Mouse (Mus musculus) forebrain, embryonic 16.5 days (tissue): Measurements from ENCODE around the gene Prr22. TPM values are rescaled to one million over a fixed set of nuclear protein-coding genes. Genes with fewer than 3 reads are reported as not detected.
A peak's percentile ranks its signal among the peaks of the same experiment; 100 is the strongest.

Source experiments
- ATAC-seq: fragments of 200-750 bp; cut with Nextera tagmentation; 2 replicates; pipeline ENCODE4 v1.8.0; 2017; ENCODE audit warnings: mild to moderate bottlenecking, moderate library complexity
- H3K27ac ChIP-seq: fragments of 300-500 bp; sonication (generic); 2 replicates; pipeline ENCODE4 v1.5.1; 2014; ENCODE audit warnings: low read length, control low read depth
- H3K27me3 ChIP-seq: fragments of 300-500 bp; sonication (generic); replicated peaks from 2 replicates; pipeline ENCODE4 v1.6.1; 2014; ENCODE audit warnings: low read length; ENCODE audit not compliant: control insufficient read depth, insufficient read depth
- H3K36me3 ChIP-seq: fragments of 300-500 bp; sonication (generic); 2 replicates; pipeline ENCODE4 v1.6.1; 2014; ENCODE audit not compliant: control insufficient read depth, insufficient read depth
- H3K4me1 ChIP-seq: fragments of 300-500 bp; sonication (generic); replicated peaks from 2 replicates; pipeline ENCODE4 v1.6.1; 2014; ENCODE audit warnings: low read length; ENCODE audit not compliant: control insufficient read depth, insufficient read depth
- H3K4me2 ChIP-seq: fragments of 300-500 bp; sonication (generic); 2 replicates; pipeline ENCODE4 v1.6.1; 2014; ENCODE audit warnings: mild to moderate bottlenecking, low read length, control low read depth
- H3K4me3 ChIP-seq: fragments of 300-500 bp; sonication (generic); replicated peaks from 2 replicates; pipeline ENCODE4 v1.5.1; 2014; ENCODE audit warnings: mild to moderate bottlenecking, low read length, control low read depth
- H3K9ac ChIP-seq: fragments of 300-500 bp; sonication (generic); replicated peaks from 2 replicates; pipeline ENCODE4 v1.6.1; 2014; ENCODE audit warnings: low read depth, low read length, control low read depth
- H3K9me3 ChIP-seq: fragments of 300-500 bp; sonication (generic); 2 replicates; pipeline ENCODE4 v1.6.1; 2016; ENCODE audit warnings: low read length; ENCODE audit not compliant: control insufficient read depth
- WGBS: fragments of 180-500 bp; shearing (Covaris S2); extraction: QIAGEN DNeasy Blood & Tissue Kit; methylation state at CpG from one replicate; pipeline ENCODE4 v1.1.7; 2014; 5-methylcytosine and 5-hydroxymethylcytosine counted together
- polyA plus RNA-seq: library from polyadenylated mRNA; unstranded; fragments of >200 nt; fragmentation: Nextera tagmentation; extraction: Ambion mirVana; gene quantifications from 2 replicates; pipeline ENCODE4 v1.2.1, GENCODE M21; 2015

Prr22 gene
- polyA plus RNA-seq, 1 experiment from 2014 or later = 1.0 TPM

DNA sequence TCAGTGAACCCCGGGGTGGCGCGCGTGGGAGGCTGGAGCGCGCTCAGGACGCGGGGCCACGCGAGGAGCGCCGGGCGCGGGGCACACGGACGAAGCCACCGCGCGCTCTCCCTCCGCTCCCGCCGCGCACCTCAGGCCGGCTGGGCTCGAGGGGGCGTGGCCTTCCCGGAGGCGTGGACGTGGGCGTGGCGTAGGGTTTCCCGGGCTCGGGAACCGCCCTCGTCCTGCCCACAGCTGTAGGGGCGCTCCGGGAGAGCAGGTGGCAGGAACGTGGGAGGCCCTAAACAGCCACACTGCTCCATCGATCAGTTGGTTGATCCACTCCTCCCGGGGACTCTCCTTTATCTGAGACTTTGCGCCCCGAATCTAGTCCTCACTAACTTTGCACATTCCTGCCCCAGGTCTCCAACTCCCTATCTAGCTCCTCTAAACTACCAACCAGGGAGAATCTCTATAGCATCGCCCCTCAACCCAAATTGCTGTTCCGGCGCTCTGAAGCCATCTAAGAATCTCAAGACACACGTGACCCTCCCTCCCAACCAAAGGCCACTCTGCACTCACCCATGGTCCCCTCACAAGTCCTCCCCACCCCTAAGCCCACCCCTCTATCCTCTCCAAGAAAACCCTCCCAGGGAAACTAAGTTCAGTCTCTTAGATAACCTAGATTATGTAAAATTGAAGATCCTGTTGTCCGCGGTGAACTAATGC is 12.5 kb upstream of the Prr22 start, which contains the start of gene Nrtn:
Gene Nrtn (minus strand): TSS at position 115 of the 708 bp plus-strand sequence.
- H3K27me3 ChIP-seq = peaks cover 58% of the 10 kb centered on the region
- H3K4me3 ChIP-seq = peak within 1 kb of the TSS; percentile 42
- H3K9me3 ChIP-seq = no peaks in the 10 kb centered on the region
- H3K4me2 ChIP-seq = peak within 1 kb of the TSS; percentile 65
- peak; percentile 30 for ATAC-seq
- WGBS = under 1% methylated on average over 47 of the region's 48 CpGs
- H3K27ac ChIP-seq = no peak within 1 kb of the TSS
- no peaks in the 10 kb centered on the region for H3K36me3 ChIP-seq
- peak within 1 kb of the TSS; percentile 41; the same call in 1 of the 2 replicates for H3K9ac ChIP-seq
- H3K4me1 ChIP-seq = peaks cover 21% of the 10 kb centered on the region

DNA sequence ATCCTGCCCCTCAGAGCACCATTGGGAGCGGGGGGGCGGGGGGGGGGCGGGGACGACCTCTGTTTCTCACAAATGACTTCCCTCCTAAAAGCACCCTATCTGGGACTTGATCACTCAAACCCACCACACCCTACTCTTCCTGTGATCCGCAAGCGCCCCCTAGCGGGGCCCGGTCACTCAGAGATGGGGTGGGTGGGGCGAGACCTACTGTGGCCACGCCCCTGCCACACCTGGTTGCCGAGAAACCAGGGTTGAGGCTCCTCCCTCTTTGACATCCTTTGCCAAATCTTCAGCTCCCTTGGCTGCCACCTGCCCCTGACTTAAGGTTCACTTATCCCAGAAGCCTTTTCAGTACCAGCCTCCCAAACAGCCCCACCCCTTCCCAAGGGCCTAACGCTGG is 11.9 kb upstream of the Prr22 start:
- Histone ChIP-seq H3K9me3 (no peaks in the 10 kb centered on the region), H3K4me3 (no peak overlapping the region), H3K9ac (no peak overlapping the region), H3K4me2 (no peak overlapping the region), H3K27ac (no peak overlapping the region), H3K4me1 (peaks cover 26% of the 10 kb centered on the region), H3K27me3 (peaks cover 52% of the 10 kb centered on the region), H3K36me3 (no peaks in the 10 kb centered on the region)
- ATAC-seq = no peak
- 5% methylated on average over 11 of the region's 12 CpGs for WGBS

DNA sequence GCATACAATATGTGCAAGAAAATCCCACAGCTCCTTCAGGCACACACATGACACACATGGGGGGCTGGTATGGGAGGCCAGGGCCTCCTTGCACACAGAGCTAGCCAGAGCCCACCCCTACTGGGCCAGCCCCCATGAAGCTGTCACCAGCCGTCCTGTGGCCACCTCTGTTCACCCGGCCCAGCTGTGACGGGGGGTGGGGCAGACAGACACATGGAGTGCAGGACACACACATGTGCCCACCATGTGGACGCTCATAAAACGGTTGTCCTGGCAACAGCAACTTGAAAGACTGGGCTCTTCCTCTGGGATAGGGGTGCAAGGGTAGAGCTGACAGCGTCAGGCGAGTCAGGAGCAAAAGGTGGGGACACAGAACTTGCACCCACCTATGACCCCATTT is 10.8 kb upstream of the Prr22 start:
- H3K9me3 ChIP-seq = no peaks in the 10 kb centered on the region
- H3K4me2 ChIP-seq = no peak overlapping the region
- H3K9ac ChIP-seq = no peak overlapping the region
- no peak overlapping the region for H3K4me3 ChIP-seq
- no peak for ATAC-seq
- H3K27me3 ChIP-seq = peaks cover 42% of the 10 kb centered on the region
- H3K27ac ChIP-seq = no peak overlapping the region
- H3K4me1 ChIP-seq = peaks cover 32% of the 10 kb centered on the region
- no peaks in the 10 kb centered on the region for H3K36me3 ChIP-seq
- WGBS = 59% methylated on average over 7 of the region's 7 CpGs

DNA sequence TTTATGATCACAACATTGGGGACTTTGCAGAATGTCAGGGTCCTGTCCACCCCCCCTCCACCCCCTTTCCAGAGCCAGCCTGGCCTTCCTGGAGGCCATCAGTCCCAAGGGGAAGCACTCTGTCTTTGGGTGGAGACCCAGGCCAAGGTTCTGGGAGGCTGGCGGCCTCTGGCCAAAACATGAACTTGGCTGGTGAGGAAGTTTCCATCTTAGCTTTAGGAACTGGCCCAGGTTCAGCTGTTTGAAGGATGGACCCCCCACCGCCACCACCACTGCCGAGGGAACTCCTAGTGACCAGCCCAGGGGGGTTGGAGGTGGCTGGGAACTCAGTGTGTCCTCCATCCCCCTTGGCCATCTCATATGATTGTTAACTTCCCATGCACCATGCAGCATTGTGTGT is 9.0 kb upstream of the Prr22 start:
- H3K27ac ChIP-seq = no peak overlapping the region
- no peaks in the 10 kb centered on the region for H3K9me3 ChIP-seq
- peaks cover 38% of the 10 kb centered on the region for H3K4me1 ChIP-seq
- H3K27me3 ChIP-seq = peaks cover 24% of the 10 kb centered on the region
- ATAC-seq = no peak
- H3K9ac ChIP-seq = no peak overlapping the region
- H3K4me2 ChIP-seq = no peak overlapping the region
- 73% methylated on average over 3 of the region's 3 CpGs for WGBS
- no peaks in the 10 kb centered on the region for H3K36me3 ChIP-seq
- H3K4me3 ChIP-seq = no peak overlapping the region

DNA sequence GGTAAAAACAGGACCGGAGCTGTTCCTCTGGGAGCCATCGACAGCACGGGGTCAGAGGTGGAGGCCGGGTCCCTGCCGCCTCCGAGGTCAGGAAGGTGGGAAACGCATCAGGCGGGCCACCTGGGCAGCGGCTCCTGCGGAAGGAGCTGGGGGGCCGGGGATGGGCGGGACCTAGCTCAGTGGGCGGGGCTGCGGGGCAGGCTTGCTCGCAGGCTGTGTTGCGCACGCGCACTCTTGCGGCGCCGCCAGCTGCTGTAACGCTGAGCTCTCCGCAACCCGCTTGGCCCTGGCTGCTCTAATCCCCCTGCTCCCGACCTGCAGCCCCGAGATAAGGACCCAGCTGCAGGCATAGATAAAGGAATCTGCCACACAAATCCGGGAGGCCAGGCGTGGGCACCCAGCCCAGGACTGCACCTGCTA is 8.0 kb upstream of the Prr22 start:
- H3K9me3 ChIP-seq = no peaks in the 10 kb centered on the region
- no peaks in the 10 kb centered on the region for H3K36me3 ChIP-seq
- H3K4me3 ChIP-seq = peak overlapping the region; percentile 65
- H3K9ac ChIP-seq = peak overlapping the region; percentile 79
- WGBS = 2% methylated on average over 17 of the region's 28 CpGs
- peak; percentile 30 for ATAC-seq
- H3K27ac ChIP-seq = peak overlapping the region; percentile 97
- H3K4me1 ChIP-seq = peaks cover 34% of the 10 kb centered on the region
- H3K4me2 ChIP-seq = peak overlapping the region; percentile 82
- peaks cover 15% of the 10 kb centered on the region for H3K27me3 ChIP-seq

DNA sequence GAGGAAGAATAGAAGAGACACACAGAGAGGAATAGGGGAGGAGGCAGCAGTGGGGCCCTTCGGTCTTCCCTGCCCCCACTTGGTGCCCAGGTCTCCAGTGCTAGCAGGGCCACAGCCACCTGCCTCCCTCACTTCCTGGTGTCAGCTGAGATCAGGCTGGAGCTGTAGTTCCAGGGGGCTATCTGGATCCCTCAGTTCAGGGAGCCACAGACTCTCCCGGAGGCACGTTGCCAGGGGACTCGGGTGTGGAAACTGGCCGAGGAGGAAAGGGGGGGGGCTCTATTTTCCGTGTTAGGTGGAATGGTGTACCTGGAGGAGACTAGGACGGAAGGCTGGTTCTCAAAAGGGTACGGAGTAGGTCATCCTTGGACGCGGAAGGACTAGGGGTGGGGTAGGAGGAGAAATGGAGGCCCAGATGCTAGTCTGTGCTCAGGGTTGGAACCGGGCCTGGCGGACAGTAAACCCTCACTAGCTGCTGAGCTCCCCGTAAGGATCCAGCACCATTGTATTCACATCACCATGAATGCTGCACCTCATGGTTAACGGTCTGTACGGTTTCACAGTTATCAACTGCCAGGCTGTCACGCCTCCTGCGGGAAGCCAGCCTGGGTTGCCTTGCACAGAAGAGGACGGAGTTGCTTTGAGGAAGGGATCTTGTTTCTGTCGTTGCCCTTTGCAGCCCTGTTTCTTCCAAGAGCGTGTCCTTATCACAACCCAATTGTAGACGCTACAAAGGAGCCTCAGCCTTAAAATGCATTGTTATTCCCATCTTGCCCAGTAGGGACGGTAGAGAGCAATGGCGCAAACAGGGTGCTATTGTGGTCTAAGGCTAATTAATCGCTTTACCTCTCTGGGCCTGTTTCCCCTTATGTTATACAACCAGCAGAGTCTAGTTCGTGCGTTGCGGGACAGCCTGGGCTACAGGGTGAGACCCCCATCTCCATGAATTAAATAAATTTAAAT is 7.0 kb upstream of the Prr22 start:
- H3K27ac ChIP-seq = peak overlapping the region; percentile 97
- 51% methylated on average over 27 of the region's 27 CpGs for WGBS
- H3K36me3 ChIP-seq = peaks cover 8% of the 10 kb centered on the region
- peaks cover 5% of the 10 kb centered on the region for H3K27me3 ChIP-seq
- ATAC-seq = no peak
- peaks cover 26% of the 10 kb centered on the region for H3K4me1 ChIP-seq
- H3K9ac ChIP-seq = peak overlapping the region; percentile 79; the same call in 1 of the 2 replicates
- H3K4me3 ChIP-seq = no peak overlapping the region
- H3K4me2 ChIP-seq = peak overlapping the region; percentile 82
- H3K9me3 ChIP-seq = no peaks in the 10 kb centered on the region

DNA sequence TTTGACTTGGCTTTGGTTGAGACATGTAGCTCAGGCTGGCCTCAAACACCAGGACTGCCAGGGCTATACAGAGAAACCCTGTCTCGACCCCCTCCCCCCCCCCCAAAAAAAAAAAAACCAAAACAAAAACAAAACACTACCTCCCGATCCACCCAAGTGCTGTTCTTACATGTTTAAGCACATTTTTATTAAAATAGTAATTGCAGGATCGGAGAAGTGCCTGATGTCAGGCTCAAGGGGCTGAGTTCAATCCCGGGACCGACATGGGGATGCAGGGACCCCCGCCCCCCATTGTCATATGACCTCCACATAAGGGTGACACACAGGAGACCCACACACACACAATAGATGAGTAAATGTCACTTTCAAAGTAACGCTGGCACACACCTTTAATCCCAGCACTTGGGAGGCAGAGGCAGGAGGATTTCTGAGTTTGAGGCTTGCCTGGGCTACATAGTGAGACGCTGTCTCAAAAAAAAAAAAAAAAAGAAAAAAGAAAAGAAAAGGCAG is 6.3 kb upstream of the Prr22 start:
- WGBS = 75% methylated on average over 8 of the region's 8 CpGs
- no peak overlapping the region for H3K9ac ChIP-seq
- no peaks in the 10 kb centered on the region for H3K9me3 ChIP-seq

DNA sequence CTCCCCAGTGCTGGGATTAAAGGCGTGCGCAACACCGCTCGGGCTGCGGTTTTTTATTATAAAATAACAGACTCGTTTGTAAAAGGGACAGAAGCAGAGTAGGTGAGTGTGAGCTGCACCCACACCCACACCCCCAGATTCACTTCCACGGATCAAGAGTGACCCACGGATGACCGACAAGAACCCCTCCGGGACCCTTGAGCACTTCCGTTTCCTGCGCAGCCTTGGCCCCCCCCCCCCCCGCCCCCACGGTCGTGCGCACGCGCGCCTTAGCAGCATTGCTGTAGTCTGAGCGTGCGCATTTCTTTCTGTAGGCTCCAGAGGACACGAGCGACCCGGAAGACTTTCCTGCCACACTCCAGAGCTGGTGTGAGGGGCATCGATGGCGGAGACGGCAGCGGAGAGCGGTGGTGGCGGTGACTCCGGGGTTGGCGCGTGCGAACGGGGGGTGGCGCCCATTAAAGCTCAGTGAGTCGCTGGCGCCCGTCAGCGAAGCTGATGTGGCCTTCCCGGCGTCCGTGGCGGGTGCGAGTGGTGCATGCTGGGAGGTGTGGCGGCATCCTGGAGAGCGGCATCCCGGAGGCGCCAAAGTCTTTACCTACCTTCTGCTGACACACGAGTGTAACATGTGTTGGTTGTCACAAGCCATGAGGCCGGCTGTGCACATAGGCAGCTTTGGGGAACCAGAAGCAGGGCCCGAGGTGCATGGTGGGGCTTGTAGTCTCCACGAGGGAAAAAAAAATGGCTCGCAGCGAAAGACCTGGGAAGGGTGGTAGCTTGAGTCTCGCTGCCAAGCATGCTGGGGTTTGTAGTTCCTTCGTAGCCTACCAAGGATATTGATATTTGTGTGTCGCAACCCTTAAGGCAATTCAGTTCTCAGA is 5.3 kb upstream of the Prr22 start, which contains the start of gene Dus3l:
Gene Dus3l (plus strand): TSS at position 284 of the 881 bp plus-strand sequence.
- Histone ChIP-seq H3K4me1 (peaks cover 26% of the 10 kb centered on the region), H3K36me3 (peaks cover 17% of the 10 kb centered on the region), H3K27ac (peak within 1 kb of the TSS; percentile 96), H3K4me2 (peak within 1 kb of the TSS; percentile 82), H3K9me3 (no peaks in the 10 kb centered on the region), H3K9ac (peak within 1 kb of the TSS; percentile 87), H3K27me3 (no peaks in the 10 kb centered on the region), H3K4me3 (peak within 1 kb of the TSS; percentile 76)
- ATAC-seq = peak; percentile 88
- whole genome bisulfite sequencing = 2% methylated on average over 58 of the region's 58 CpGs

More for the DNA sequence above, 6.3 kb upstream of the Prr22 start:
- Histone ChIP-seq H3K36me3 (peaks cover 12% of the 10 kb centered on the region), H3K4me3 (peak overlapping the region; percentile 76), H3K27ac (no peak overlapping the region), H3K27me3 (0 out of 2 replicates have a peak, but pooled peaks cover 3% of the 10 kb centered on the region), H3K4me1 (peaks cover 26% of the 10 kb centered on the region), H3K4me2 (peak overlapping the region; percentile 56)
- ATAC-seq = no peak
